Mouse (Mus musculus) lung, embryonic 14.5 days (tissue): Measurements from ENCODE around the gene Rnf113a1. TPM values are rescaled to one million over a fixed set of nuclear protein-coding genes. Genes with fewer than 3 reads are reported as not detected.
"Not testable (repeated sequence)": the region's sequence is repeated elsewhere in the genome, so short reads cannot be mapped to it uniquely, and the experiment has no call there.

Source experiments
- ATAC-seq: fragments of 200-750 bp; cut with Nextera tagmentation; 2 replicates; pipeline ENCODE4 v1.8.0; 2017; ENCODE audit warnings: mild to moderate bottlenecking, moderate TSS enrichment, moderate library complexity; ENCODE audit not compliant: insufficient read depth
- DNase-seq: peaks from one replicate; pipeline ENCODE4 v3.0.0-alpha.2; 2015
- H3K27ac ChIP-seq: fragments of 300-500 bp; sonication (generic); 2 replicates; pipeline ENCODE4 v1.5.1; 2014; ENCODE audit warnings: low read depth, mild to moderate bottlenecking, moderate library complexity
- H3K27me3 ChIP-seq: fragments of 300-500 bp; sonication (generic); 2 replicates; pipeline ENCODE4 v1.6.1; 2014; ENCODE audit warnings: low read length, control low read depth; ENCODE audit not compliant: insufficient read depth
- H3K36me3 ChIP-seq: fragments of 300-500 bp; sonication (generic); 2 replicates; pipeline ENCODE4 v1.6.1; 2014; ENCODE audit warnings: control low read depth; ENCODE audit not compliant: insufficient read depth
- H3K4me1 ChIP-seq: fragments of 300-500 bp; sonication (generic); 2 replicates; pipeline ENCODE4 v1.6.1; 2014; ENCODE audit warnings: antibody characterized with exemption, control low read depth; ENCODE audit not compliant: insufficient read depth
- H3K4me2 ChIP-seq: fragments of 300-500 bp; sonication (generic); 2 replicates; pipeline ENCODE4 v1.6.1; 2014; ENCODE audit warnings: mild to moderate bottlenecking
- H3K4me3 ChIP-seq: fragments of 300-500 bp; sonication (generic); 2 replicates; pipeline ENCODE4 v1.5.1; 2014; ENCODE audit warnings: low read depth, low read length
- H3K9ac ChIP-seq: fragments of 300-500 bp; sonication (generic); 2 replicates; pipeline ENCODE4 v1.6.1; 2014
- H3K9me3 ChIP-seq: fragments of 300-500 bp; sonication (generic); 2 replicates; pipeline ENCODE4 v1.6.1; 2016; ENCODE audit warnings: low read depth, low read length, control low read depth
- CTCF ChIP-seq: IDR thresholded peaks from 2 replicates; pipeline ENCODE4 v1.5.1; 2016; ENCODE audit warnings: antibody characterized with exemption, low read depth
- WGBS: fragments of 180-500 bp; shearing (Covaris S2); extraction: QIAGEN DNeasy Blood & Tissue Kit; methylation state at CpG from one replicate; pipeline ENCODE4 v1.1.7; 2014; 5-methylcytosine and 5-hydroxymethylcytosine counted together
- polyA plus RNA-seq: library from polyadenylated mRNA; unstranded; fragments of >200 nt; fragmentation: Nextera tagmentation; extraction: Ambion mirVana; gene quantifications from 2 replicates; pipeline ENCODE4 v1.2.1, GENCODE M21; 2014

Rnf113a1 gene
- polyA plus RNA-seq, 1 experiment from 2014 or later, result 11.0 TPM

- H3K27me3 ChIP-seq, result no peaks in the 10 kb centered on the region
- no peak overlapping the region for H3K9ac ChIP-seq
- no peak for ATAC-seq
- H3K4me2 ChIP-seq, result no peak overlapping the region
- no peak overlapping the region for H3K4me3 ChIP-seq
- DNase-seq, result peak; percentile 78
- peak; percentile 63 for TF ChIP-seq CTCF
- no peaks in the 10 kb centered on the region for H3K4me1 ChIP-seq
- no peaks in the 10 kb centered on the region for H3K36me3 ChIP-seq
- no peaks in the 10 kb centered on the region for H3K9me3 ChIP-seq
- no peak overlapping the region for H3K27ac ChIP-seq
- 39% methylated on average over 3 of the region's 3 CpGs for WGBS
These were observed 24.0 kb upstream of the Rnf113a1 start for GRCm38 (mm10) chrX:37167085-37167484.

- H3K9me3 ChIP-seq, result no peaks in the 10 kb centered on the region
- H3K27me3 ChIP-seq, result no peaks in the 10 kb centered on the region
- TF ChIP-seq CTCF, result no peak
- H3K27ac ChIP-seq, result no peak within 1 kb of the TSS
- DNase-seq (no peak), ATAC-seq (no peak)
- H3K36me3 ChIP-seq, result no peaks in the 10 kb centered on the region
- H3K4me3 ChIP-seq, result no peak within 1 kb of the TSS
- H3K4me2 ChIP-seq, result no peak within 1 kb of the TSS
- no peaks in the 10 kb centered on the region for H3K4me1 ChIP-seq
- H3K9ac ChIP-seq, result no peak within 1 kb of the TSS
- WGBS, result 36% methylated on average over 5 of the region's 5 CpGs
These were observed 22.3 kb upstream of the Rnf113a1 start, which contains the start of gene Akap14 for GRCm38 (mm10) chrX:37168742-37169141. Akap14 (minus strand) TSS chrX:37168842.

- WGBS, result 44% methylated on average over 7 of the region's 8 CpGs
- not testable (repeated sequence) for H3K9me3 ChIP-seq, H3K4me1 ChIP-seq, H3K4me3 ChIP-seq, H3K36me3 ChIP-seq, H3K27me3 ChIP-seq, ATAC-seq, H3K9ac ChIP-seq, H3K27ac ChIP-seq
- DNase-seq, result peak; percentile 8
- peak overlapping the region; percentile 40 for H3K4me2 ChIP-seq
These were observed 6.6 kb upstream of the Rnf113a1 start for GRCm38 (mm10) chrX:37184401-37184800.

DNA sequence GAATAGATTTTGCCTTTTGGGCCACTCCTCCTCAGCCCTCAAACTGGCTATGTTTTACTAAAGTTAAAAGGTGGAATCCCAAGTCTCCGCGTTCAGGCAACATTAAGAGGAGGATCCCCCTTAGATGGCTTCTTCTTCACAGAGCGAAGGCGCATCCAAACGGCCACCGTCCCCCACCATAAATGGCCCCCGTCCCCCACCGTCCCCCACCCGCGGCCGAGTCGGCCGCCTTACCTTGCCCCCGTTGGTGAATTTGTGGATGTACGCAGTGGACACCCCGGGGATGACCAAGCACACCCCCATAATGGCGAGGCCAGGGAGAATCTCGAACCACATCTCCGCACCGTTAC lies 315 bp upstream of the Rnf113a1 start:
- peak overlapping the region; percentile 48 for H3K4me3 ChIP-seq
- H3K4me2 ChIP-seq, result peak overlapping the region; percentile 65
- no peaks in the 10 kb centered on the region for H3K9me3 ChIP-seq
- H3K4me1 ChIP-seq, result no peaks in the 10 kb centered on the region
- peak; percentile 2 for DNase-seq
- 8% methylated on average over 20 of the region's 20 CpGs for WGBS
- H3K27me3 ChIP-seq, result no peaks in the 10 kb centered on the region
- ATAC-seq, result no peak; the same call in 1 of the 2 replicates
- H3K9ac ChIP-seq, result peak overlapping the region; percentile 59
- H3K36me3 ChIP-seq, result no peaks in the 10 kb centered on the region
- no peak overlapping the region for H3K27ac ChIP-seq
- no peak for TF ChIP-seq CTCF

DNA sequence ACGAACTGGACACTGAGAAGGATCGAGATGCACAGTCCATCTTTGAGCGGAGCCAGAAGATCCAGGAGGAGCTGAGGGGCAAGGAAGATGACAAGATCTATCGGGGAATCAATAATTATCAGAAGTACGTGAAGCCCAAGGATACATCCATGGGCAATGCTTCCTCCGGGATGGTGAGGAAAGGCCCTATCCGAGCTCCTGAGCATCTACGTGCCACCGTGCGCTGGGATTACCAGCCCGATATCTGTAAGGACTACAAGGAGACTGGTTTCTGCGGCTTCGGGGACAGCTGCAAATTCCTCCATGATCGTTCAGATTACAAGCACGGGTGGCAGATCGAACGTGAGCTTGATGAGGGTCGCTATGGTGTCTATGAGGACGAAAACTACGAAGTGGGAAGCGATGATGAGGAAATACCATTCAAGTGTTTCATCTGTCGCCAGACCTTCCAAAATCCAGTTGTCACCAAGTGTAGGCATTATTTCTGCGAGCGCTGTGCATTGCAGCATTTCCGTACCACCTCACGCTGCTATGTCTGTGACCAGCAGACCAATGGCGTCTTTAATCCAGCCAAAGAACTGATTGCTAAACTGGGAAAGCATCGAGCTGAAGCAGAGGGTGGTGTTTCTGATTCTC lies 817 bp downstream of the Rnf113a1 start:
- TF ChIP-seq CTCF, result no peak
- Histone ChIP-seq H3K36me3 (no peaks in the 10 kb centered on the region), H3K4me1 (no peaks in the 10 kb centered on the region), H3K9me3 (no peaks in the 10 kb centered on the region), H3K27ac (0 out of 2 replicates have a peak overlapping the region, but pooled peaks have one; percentile 75), H3K4me2 (peak overlapping the region; percentile 65), H3K4me3 (peak overlapping the region; percentile 48), H3K9ac (peak overlapping the region; percentile 59), H3K27me3 (no peaks in the 10 kb centered on the region)
- WGBS, result 13% methylated on average over 28 of the region's 28 CpGs
- peak; percentile 18 for DNase-seq
- peak; percentile 27 for ATAC-seq

GRCm38 (mm10) chrX:37198676-37199075 lies 7.6 kb downstream of the Rnf113a1 start:
- Histone ChIP-seq H3K4me3 (no peak overlapping the region), H3K4me2 (no peak overlapping the region), H3K36me3 (no peaks in the 10 kb centered on the region), H3K27ac (no peak overlapping the region), H3K4me1 (no peaks in the 10 kb centered on the region), H3K9me3 (no peaks in the 10 kb centered on the region), H3K9ac (no peak overlapping the region), H3K27me3 (no peaks in the 10 kb centered on the region)
- DNase-seq, result no peak
- no peak for TF ChIP-seq CTCF
- no peak for ATAC-seq
- 51% methylated on average over 8 of the region's 8 CpGs for WGBS

DNA sequence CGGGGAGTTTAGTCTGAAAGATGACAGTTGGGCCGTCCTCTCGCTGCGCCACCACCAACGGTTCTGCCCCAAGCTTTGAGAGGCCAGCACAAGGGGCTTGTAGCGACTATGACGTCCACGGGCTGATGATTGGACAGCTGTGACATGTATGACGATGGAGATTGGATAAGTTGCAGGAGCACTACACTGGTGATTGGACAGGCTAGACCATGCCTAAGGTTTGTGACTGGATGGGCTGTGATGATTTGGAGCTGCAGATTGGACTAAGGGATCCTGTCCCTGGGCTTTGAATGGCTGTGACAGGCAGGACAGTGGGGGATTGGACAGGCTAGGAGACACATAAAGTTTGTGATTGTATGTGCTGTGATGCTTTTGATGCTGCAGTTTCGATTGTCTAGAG lies 19.9 kb downstream of the Rnf113a1 start, which contains the start of gene Gm9:
Gene Gm9 (minus strand): TSS at position 101 of the 400 bp plus-strand sequence.
- no peak within 1 kb of the TSS for H3K4me2 ChIP-seq
- no peak for ATAC-seq
- WGBS, result 83% methylated on average over 10 of the region's 10 CpGs
- no peak within 1 kb of the TSS for H3K4me3 ChIP-seq
- no peak for DNase-seq
- no peak within 1 kb of the TSS for H3K27ac ChIP-seq
- TF ChIP-seq CTCF, result no peak
- H3K9me3 ChIP-seq, result no peaks in the 10 kb centered on the region
- no peaks in the 10 kb centered on the region for H3K27me3 ChIP-seq
- H3K36me3 ChIP-seq, result no peaks in the 10 kb centered on the region
- H3K4me1 ChIP-seq, result no peaks in the 10 kb centered on the region
- H3K9ac ChIP-seq, result no peak within 1 kb of the TSS

DNA sequence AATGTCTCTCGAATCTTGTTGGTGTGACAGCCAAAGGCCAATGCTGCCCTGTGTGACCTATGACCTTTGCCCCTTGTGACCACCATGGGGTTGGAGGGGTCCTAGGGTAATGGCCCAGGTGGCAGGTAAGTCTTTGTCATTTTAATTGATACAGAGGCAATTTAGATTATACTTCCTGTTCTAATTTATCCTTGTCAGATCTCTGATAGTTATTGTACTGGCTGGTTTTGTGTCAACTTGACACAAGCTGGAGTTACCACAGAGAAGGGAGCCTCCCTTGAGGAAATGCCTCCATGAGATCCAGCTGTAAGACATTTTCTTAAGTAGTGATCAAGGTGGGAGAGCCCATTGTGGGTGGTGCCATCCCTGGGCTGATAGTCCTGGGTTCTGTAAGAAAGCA lies 31.1 kb downstream of the Rnf113a1 start, which contains the start of gene Rhox1:
Gene Rhox1 (minus strand): TSS at position 101 of the 400 bp plus-strand sequence.
- not testable (repeated sequence) for ATAC-seq

More for the DNA sequence above, 31.1 kb downstream of the Rnf113a1 start, which contains the start of gene Rhox1:
- H3K27ac ChIP-seq, H3K36me3 ChIP-seq, H3K4me2 ChIP-seq, H3K9ac ChIP-seq, H3K4me3 ChIP-seq, DNase-seq, H3K4me1 ChIP-seq, H3K9me3 ChIP-seq, H3K27me3 ChIP-seq: not testable (repeated sequence)
- 58% methylated on average over 1 of the region's 1 CpGs for WGBS

Other genes starting within 250 kb of the Rnf113a1 start
- gene Sept6, start 199.5 kb upstream of the Rnf113a1 start, polyA plus RNA-seq, result 18.6 and 19.7 TPM in 2 replicates
- 0.18 TPM in 1 of 2 replicates, not detected in the other for gene Sowahd, start 142.4 kb upstream of the Rnf113a1 start, polyA plus RNA-seq
- gene Rpl39, start 105.8 kb upstream of the Rnf113a1 start, polyA plus RNA-seq, result 600 and 683 TPM in 2 replicates
- 19.0 and 19.3 TPM in 2 replicates for gene Upf3b, start 80.9 kb upstream of the Rnf113a1 start, polyA plus RNA-seq
- gene Nkap, start 64.5 kb upstream of the Rnf113a1 start, polyA plus RNA-seq, result 13.6 and 15.9 TPM in 2 replicates
- 0.09 TPM in 1 of 2 replicates, not detected in the other for gene Akap14, start 22.4 kb upstream of the Rnf113a1 start, polyA plus RNA-seq
- 387 and 422 TPM in 2 replicates for gene Ndufa1, start 82 bp upstream of the Rnf113a1 start, polyA plus RNA-seq
- gene Gm9, start 19.8 kb downstream of the Rnf113a1 start, polyA plus RNA-seq, result not detected in 2 replicates
- gene Rhox1, start 31.0 kb downstream of the Rnf113a1 start, polyA plus RNA-seq, result not detected in 2 replicates
- not detected in 2 replicates for gene Rhox2a, start 53.7 kb downstream of the Rnf113a1 start, polyA plus RNA-seq
- not detected in 2 replicates for gene Rhox3a, start 58.7 kb downstream of the Rnf113a1 start, polyA plus RNA-seq
- gene Rhox4a, start 74.1 kb downstream of the Rnf113a1 start, polyA plus RNA-seq, result not detected in 2 replicates
- gene Rhox3a2, start 188.8 kb downstream of the Rnf113a1 start, polyA plus RNA-seq, result not detected in 2 replicates
- not detected in 2 replicates for gene Rhox4a2, start 199.6 kb downstream of the Rnf113a1 start, polyA plus RNA-seq
- gene Rhox2b, start 220.8 kb downstream of the Rnf113a1 start, polyA plus RNA-seq, result not detected in 2 replicates
- not detected in 2 replicates for gene Rhox4b, start 241.2 kb downstream of the Rnf113a1 start, polyA plus RNA-seq